Mouse (Mus musculus) gastrocnemius, postnatal 10 days (tissue): Measurements from ENCODE around the gene Mtch1. TPM values are rescaled to one million over a fixed set of nuclear protein-coding genes. Genes with fewer than 3 reads are reported as not detected.
"Not testable (repeated sequence)": the region's sequence is repeated elsewhere in the genome, so short reads cannot be mapped to it uniquely, and the experiment has no call there.

Experiments
- DNase-seq: peaks from one replicate; pipeline ENCODE4 v3.0.0; 2021; ENCODE audit warnings: mixed read lengths
- total RNA-seq, 2 experiments: library from RNA; stranded (reverse); gene quantifications; 2 replicates each; pipeline ENCODE4 v1.2.3; 2021

Mtch1 gene
- total RNA-seq, 2 experiments from 2014 or later, result 197 to 221 TPM

DNA sequence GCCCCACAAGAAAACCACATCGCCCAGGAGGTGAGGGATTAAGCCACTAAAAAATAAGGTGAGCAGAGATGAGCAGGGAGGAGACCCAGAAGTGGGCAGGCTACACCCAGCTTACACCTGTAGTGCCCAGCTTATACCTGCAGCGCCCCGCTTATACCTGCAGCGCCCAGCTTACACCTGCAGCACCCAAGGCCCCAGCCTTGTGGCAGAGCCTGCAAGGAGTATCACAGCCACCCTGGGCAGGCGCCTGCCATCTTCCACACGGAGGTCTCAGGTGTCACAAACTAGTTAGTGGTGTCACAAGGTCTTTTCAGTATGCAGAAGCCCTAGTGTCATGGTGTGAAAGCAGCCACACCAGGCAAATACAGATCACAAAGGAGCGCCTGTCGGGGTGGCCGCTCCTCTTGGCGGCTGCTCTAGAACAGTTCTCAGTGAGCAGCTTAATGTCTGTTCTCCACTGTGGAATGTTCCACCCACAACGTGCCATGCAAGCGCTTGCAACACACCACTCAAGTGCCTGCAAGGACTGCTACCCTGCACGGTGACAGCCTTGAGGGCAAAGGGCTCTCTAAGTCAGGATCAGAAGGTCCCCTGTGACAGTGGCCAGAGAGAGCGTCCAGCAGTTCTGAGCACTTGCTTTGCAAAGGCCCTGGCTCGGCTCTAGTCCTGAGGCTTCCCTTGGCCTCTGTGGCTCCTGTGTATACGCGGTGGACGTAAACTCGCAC is 11.3 kb downstream of the Mtch1 start:
- no peak for DNase-seq

GRCm38 (mm10) chr17:29332186-29332685 is 15.5 kb downstream of the Mtch1 start:
- DNase-seq, result no peak

GRCm38 (mm10) chr17:29330671-29331410 is 16.9 kb downstream of the Mtch1 start:
- no peak for DNase-seq

- DNase-seq, result no peak
Observed at GRCm38 (mm10) chr17:29330221-29330620, 17.5 kb downstream of the Mtch1 start.

DNA sequence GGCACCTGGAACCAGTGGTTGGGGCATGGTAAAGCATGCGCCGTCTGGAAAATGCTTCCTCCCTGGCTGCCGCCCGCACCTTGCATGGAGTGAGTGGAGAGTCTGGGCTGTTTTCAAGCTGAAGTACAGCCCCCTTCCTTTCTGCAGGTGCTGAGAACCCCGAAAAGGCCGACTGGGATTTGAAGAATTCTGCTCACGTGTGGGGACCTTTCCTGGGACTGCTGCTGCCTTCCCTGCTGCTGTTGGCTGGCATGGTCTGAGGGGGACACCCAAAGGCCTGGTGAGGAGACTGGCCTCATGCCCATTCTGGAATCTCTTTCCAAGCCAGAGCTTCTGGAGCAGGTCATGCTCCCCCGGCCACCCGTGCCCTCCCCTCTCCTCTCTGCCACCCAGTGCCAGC is 20.0 kb downstream of the Mtch1 start:
- no peak for DNase-seq

DNA sequence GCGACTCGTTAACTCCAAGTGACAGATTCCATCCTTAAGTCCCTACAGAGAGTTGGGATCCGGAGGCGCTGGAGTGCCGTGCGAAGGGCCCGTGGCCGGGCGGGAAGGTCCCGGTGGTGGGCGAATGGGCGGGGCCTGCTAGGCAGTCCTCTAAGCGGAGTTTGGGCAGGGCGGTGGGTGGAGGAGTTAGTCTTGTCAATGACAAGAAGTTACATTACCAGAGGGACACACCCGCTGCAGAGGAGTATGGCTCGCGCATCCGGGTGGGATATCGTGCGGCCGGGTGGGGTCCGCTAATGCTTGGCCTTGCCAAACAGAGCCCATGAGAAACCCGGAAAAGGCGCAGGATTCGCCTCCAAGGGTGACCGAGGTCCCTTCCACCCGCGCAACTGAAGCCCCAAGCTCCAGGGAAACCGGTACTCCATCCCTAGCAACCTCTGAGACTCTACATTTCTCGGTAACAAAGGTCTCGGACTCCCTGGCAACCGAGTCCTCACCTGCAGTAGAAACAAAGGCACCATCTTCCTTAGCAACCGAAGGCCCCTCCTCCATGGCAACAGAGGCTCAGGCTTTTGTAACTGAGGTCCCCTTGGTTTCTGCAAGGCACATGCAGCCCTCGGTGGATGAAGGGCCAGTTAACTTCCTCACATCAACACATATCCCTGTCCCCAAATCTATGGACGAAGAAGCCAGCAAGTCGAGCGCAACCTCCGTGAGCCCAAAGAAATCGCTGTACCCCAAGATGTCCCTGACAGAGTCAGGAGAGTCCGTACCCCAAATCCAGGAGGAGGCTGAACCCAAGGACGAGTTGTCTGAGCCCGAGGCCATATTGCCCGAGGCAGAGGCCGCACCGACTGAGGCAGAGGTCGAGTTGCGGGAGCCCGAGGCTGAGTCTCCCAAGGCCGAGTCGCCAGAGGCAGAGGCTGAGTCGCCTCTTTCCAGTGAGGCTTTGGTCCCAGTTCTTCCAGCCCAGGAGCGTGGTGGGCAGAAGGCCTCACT is 20.9 kb downstream of the Mtch1 start:
- peak; percentile 40 for DNase-seq

DNA sequence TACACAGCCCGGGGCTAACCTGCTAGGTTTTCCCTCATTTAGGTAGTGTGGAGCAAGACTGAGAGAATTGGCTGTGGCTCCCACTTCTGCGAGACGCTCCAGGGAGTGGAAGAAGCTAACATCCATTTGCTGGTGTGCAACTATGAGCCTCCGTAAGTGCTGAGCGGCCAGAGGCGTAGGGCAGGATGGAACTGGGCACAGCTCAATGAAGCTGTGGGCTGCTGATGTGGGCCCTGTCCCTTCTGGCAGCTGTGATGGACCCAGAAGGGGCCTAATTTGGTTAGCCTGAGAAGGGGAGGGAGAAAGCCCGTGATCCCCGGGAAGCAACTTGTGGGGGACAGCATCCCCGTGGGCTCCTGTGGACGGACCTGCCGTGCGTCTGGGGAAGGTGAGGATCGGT is 21.9 kb downstream of the Mtch1 start:
- no peak for DNase-seq

- no peak for DNase-seq
Observed at GRCm38 (mm10) chr17:29323625-29324024, 24.1 kb downstream of the Mtch1 start.

DNA sequence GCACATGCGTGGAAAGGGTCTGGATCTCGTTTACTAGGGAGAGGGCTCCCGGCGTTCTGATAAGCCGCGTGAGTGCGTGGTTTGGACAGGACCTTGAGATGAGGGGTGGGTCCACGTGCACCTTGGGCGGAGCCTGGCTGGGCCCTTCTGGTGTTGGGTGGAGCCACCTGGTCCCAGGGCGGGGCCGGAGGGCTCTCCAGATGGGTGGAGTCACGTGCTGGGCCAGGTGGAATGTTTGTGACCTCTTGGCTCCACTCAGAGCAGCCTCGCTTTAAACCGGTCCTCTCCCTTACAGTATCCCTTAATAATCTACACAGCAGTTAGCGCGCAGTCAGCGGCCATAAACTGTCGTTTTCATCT is 25.2 kb downstream of the Mtch1 start:
- DNase-seq, result no peak

GRCm38 (mm10) chr17:29321765-29322602 is 25.8 kb downstream of the Mtch1 start:
- DNase-seq, result no peak

DNA sequence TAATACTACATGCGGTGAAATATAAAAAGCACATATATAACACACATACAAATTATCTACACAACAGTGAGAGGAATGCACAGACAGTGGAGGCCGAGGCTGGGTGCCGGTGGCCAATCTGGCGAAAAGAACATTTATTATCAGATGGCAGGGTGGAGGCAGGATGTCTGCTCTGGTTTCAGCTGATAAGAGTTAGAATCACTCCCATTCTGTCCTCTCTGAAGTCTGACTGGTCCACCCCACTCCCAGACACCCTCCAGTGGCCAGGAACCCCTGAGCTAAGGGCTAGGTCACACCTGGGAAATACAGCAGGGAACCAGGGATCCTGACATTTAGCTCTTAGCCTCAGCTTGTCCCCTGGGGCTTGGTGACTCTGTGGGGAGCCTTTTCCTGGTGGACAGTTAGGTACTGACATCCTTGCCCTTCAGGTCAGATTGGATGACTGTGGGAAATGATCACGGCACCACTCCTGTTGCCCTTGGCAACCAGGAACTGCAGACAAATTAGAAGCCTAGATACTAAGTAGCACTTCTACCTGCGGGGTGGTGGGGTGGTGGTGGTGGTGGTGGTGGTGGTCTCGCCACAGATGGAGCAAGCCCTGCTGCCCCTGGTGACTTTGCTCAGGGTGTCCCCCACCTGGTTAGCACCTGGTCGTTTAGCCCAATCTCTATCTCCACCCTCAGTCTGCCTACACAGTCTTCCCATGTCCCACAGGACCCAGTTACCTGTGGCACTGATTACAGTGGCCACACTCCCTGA is 27.7 kb downstream of the Mtch1 start:
- DNase-seq, result no peak

DNA sequence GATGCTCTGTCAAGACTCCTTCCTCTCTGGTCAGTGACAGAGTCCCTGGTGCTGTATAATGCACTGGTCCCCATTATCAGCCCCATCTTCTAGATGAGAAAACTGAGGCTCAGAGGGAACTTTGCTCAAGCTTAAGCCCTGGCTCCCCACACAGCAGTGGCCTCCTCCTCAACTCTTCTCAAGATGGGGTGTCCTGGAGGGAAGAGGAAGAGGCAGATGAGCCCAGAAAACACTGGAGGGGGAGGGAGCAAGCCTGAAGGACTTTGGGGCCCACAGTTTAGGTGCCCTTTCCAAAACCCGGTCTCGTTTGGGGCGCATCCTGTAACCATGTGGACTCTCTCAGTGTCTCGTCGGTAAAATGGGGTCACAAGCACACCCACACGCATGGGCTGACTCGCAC is 28.3 kb downstream of the Mtch1 start:
- DNase-seq, result no peak

GRCm38 (mm10) chr17:29318731-29319250 is 28.9 kb downstream of the Mtch1 start:
- no peak for DNase-seq

GRCm38 (mm10) chr17:29317380-29317779 is 30.4 kb downstream of the Mtch1 start, which contains the start of gene Pi16:
Gene Pi16, plus strand, starts transcription at chr17:29317680.
- DNase-seq, result not testable (repeated sequence)

DNA sequence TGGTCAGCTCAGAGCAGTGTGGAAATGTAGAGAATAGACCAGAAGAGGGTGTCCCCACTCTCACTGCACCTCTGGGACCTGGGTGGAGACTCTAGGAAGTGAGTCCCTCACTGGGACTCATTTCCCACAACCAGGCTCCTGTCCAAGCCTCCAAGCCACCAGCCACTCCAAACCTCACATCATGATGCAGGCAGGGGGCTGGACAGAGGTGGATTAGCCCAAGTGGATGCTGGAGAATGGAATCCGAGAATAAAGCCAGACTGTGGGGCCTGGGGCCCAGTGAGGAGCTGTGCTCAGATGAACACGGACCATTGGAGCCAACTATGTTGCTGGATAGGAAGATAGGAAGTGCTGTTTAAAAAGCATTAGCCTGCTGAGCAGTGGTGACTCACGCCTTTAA is 30.8 kb downstream of the Mtch1 start:
- no peak for DNase-seq

GRCm38 (mm10) chr17:29315672-29316465 is 31.9 kb downstream of the Mtch1 start:
- no peak for DNase-seq

- no peak for DNase-seq
Observed at GRCm38 (mm10) chr17:29313300-29313699, 34.4 kb downstream of the Mtch1 start.

GRCm38 (mm10) chr17:29312082-29312481 is 35.7 kb downstream of the Mtch1 start:
- DNase-seq, result no peak

- DNase-seq, result no peak
Observed at GRCm38 (mm10) chr17:29311602-29312001, 36.1 kb downstream of the Mtch1 start.
